Mouse (Mus musculus) midbrain, embryonic 15.5 days (tissue): ENCODE results near the gene Bcr. TPM values are rescaled to one million over a fixed set of nuclear protein-coding genes. Genes with fewer than 3 reads are reported as not detected.

ENCODE experiments used
- ATAC-seq: fragments of 200-750 bp; cut with Nextera tagmentation; replicated peaks from 2 replicates; pipeline ENCODE4 v1.8.0; 2017; ENCODE audit warnings: moderate TSS enrichment
- H3K27ac ChIP-seq: fragments of 300-500 bp; sonication (generic); 2 replicates; pipeline ENCODE4 v1.5.1; 2015; ENCODE audit warnings: mild to moderate bottlenecking, inconsistent platforms
- H3K27me3 ChIP-seq: fragments of 300-500 bp; sonication (generic); replicated peaks from 2 replicates; pipeline ENCODE4 v1.6.1; 2015; ENCODE audit warnings: inconsistent platforms
- H3K36me3 ChIP-seq: fragments of 300-500 bp; sonication (generic); replicated peaks from 2 replicates; pipeline ENCODE4 v1.6.1; 2015; ENCODE audit warnings: inconsistent platforms
- H3K4me1 ChIP-seq: fragments of 300-500 bp; sonication (generic); 2 replicates; pipeline ENCODE4 v1.6.1; 2015; ENCODE audit warnings: inconsistent platforms
- H3K4me2 ChIP-seq: fragments of 300-500 bp; sonication (generic); 2 replicates; pipeline ENCODE4 v1.6.1; 2015; ENCODE audit warnings: inconsistent platforms, mild to moderate bottlenecking, moderate library complexity
- H3K4me3 ChIP-seq: fragments of 300-500 bp; sonication (generic); 2 replicates; pipeline ENCODE4 v1.5.1; 2015; ENCODE audit warnings: mild to moderate bottlenecking, inconsistent platforms
- H3K9ac ChIP-seq: fragments of 300-500 bp; sonication (generic); 2 replicates; pipeline ENCODE4 v1.6.1; 2015; ENCODE audit warnings: mild to moderate bottlenecking, inconsistent platforms
- H3K9me3 ChIP-seq: fragments of 300-500 bp; sonication (generic); 2 replicates; pipeline ENCODE4 v1.6.1; 2016; ENCODE audit warnings: inconsistent platforms
- WGBS: fragments of 180-500 bp; shearing (Covaris S2); methylation state at CpG from one replicate; pipeline ENCODE4 v1.1.7; 2015; ENCODE audit warnings: mixed read lengths; 5-methylcytosine and 5-hydroxymethylcytosine counted together
- polyA plus RNA-seq: library from polyadenylated mRNA; unstranded; fragments of >200 nt; fragmentation: Nextera tagmentation; extraction: Ambion mirVana; gene quantifications from 2 replicates; pipeline ENCODE4 v1.2.1, GENCODE M21; 2015

The Bcr gene
- polyA plus RNA-seq, 1 experiment from 2014 or later: 19.2 TPM

- WGBS: 73% methylated on average over 11 of the region's 11 CpGs
- H3K27me3 ChIP-seq: no peaks in the 10 kb centered on the region
- no peak overlapping the region for H3K27ac ChIP-seq
- H3K36me3 ChIP-seq: no peaks in the 10 kb centered on the region
- no peak overlapping the region for H3K4me2 ChIP-seq
- no peak for ATAC-seq
- no peak overlapping the region for H3K4me3 ChIP-seq
- H3K9ac ChIP-seq: no peak overlapping the region
- no peaks in the 10 kb centered on the region for H3K9me3 ChIP-seq
- peaks cover 39% of the 10 kb centered on the region for H3K4me1 ChIP-seq
These were observed 10.0 kb downstream of the Bcr start for GRCm38 (mm10) chr10:75070281-75070976.

GRCm38 (mm10) chr10:75075665-75076064 lies 15.3 kb downstream of the Bcr start:
- WGBS: 83% methylated on average over 5 of the region's 5 CpGs
- no peak for ATAC-seq
- H3K9ac ChIP-seq: no peak overlapping the region
- H3K4me1 ChIP-seq: peaks cover 13% of the 10 kb centered on the region
- no peak overlapping the region for H3K4me3 ChIP-seq
- H3K4me2 ChIP-seq: no peak overlapping the region
- no peaks in the 10 kb centered on the region for H3K27me3 ChIP-seq
- H3K9me3 ChIP-seq: no peaks in the 10 kb centered on the region
- no peak overlapping the region for H3K27ac ChIP-seq
- no peaks in the 10 kb centered on the region for H3K36me3 ChIP-seq

- ATAC-seq: no peak
- no peak overlapping the region for H3K9ac ChIP-seq
- 88% methylated on average over 14 of the region's 14 CpGs for WGBS
- no peaks in the 10 kb centered on the region for H3K9me3 ChIP-seq
- H3K4me3 ChIP-seq: no peak overlapping the region
- no peaks in the 10 kb centered on the region for H3K27me3 ChIP-seq
- H3K36me3 ChIP-seq: no peaks in the 10 kb centered on the region
- no peak overlapping the region for H3K4me2 ChIP-seq
- peaks cover 4% of the 10 kb centered on the region; the same call in 1 of the 2 replicates for H3K4me1 ChIP-seq
- no peak overlapping the region for H3K27ac ChIP-seq
These were observed 18.1 kb downstream of the Bcr start for GRCm38 (mm10) chr10:75078174-75079128.

GRCm38 (mm10) chr10:75085330-75085729 lies 24.9 kb downstream of the Bcr start:
- Histone ChIP-seq H3K27ac (no peak overlapping the region), H3K4me1 (no peaks in the 10 kb centered on the region)
- ATAC-seq: no peak

GRCm38 (mm10) chr10:75088471-75088870 lies 28.1 kb downstream of the Bcr start:
- no peaks in the 10 kb centered on the region for H3K36me3 ChIP-seq
- H3K27ac ChIP-seq: no peak overlapping the region
- H3K4me1 ChIP-seq: peaks cover 10% of the 10 kb centered on the region
- no peak overlapping the region for H3K4me2 ChIP-seq
- no peak for ATAC-seq
- no peak overlapping the region for H3K9ac ChIP-seq
- no peaks in the 10 kb centered on the region for H3K9me3 ChIP-seq
- no peak overlapping the region for H3K4me3 ChIP-seq
- WGBS: 88% methylated on average over 4 of the region's 4 CpGs
- no peaks in the 10 kb centered on the region for H3K27me3 ChIP-seq

More at GRCm38 (mm10) chr10:75085330-75085729, 24.9 kb downstream of the Bcr start:
- Histone ChIP-seq H3K4me3 (no peak overlapping the region), H3K27me3 (no peaks in the 10 kb centered on the region), H3K9me3 (no peaks in the 10 kb centered on the region), H3K36me3 (no peaks in the 10 kb centered on the region), H3K9ac (no peak overlapping the region), H3K4me2 (no peak overlapping the region)
- 74% methylated on average over 1 of the region's 1 CpGs for WGBS

GRCm38 (mm10) chr10:75091478-75092152 lies 31.2 kb downstream of the Bcr start:
- no peak overlapping the region for H3K27ac ChIP-seq
- no peak overlapping the region for H3K9ac ChIP-seq
- ATAC-seq: no peak
- H3K36me3 ChIP-seq: no peaks in the 10 kb centered on the region
- 81% methylated on average over 10 of the region's 10 CpGs for WGBS
- no peaks in the 10 kb centered on the region for H3K27me3 ChIP-seq
- no peak overlapping the region for H3K4me3 ChIP-seq
- H3K4me1 ChIP-seq: peaks cover 14% of the 10 kb centered on the region
- H3K4me2 ChIP-seq: no peak overlapping the region
- no peaks in the 10 kb centered on the region for H3K9me3 ChIP-seq

- H3K36me3 ChIP-seq: no peaks in the 10 kb centered on the region
- no peaks in the 10 kb centered on the region for H3K27me3 ChIP-seq
- WGBS: 43% methylated on average over 22 of the region's 22 CpGs
- peaks cover 20% of the 10 kb centered on the region for H3K4me1 ChIP-seq
- no peak overlapping the region for H3K9ac ChIP-seq
- H3K9me3 ChIP-seq: no peaks in the 10 kb centered on the region
- ATAC-seq: peak; percentile 50; the same call in 1 of the 2 replicates
- peak overlapping the region; percentile 5; the same call in 1 of the 2 replicates for H3K4me2 ChIP-seq
- no peak overlapping the region for H3K4me3 ChIP-seq
- 0 out of 2 replicates have a peak overlapping the region, but pooled peaks have one; percentile 11 for H3K27ac ChIP-seq
These were observed 33.0 kb downstream of the Bcr start for GRCm38 (mm10) chr10:75093252-75093987.

GRCm38 (mm10) chr10:75094338-75094737 lies 33.9 kb downstream of the Bcr start:
- Histone ChIP-seq H3K4me2 (no peak overlapping the region), H3K36me3 (no peaks in the 10 kb centered on the region), H3K4me3 (no peak overlapping the region), H3K27me3 (no peaks in the 10 kb centered on the region), H3K4me1 (peaks cover 29% of the 10 kb centered on the region), H3K9me3 (no peaks in the 10 kb centered on the region), H3K9ac (no peak overlapping the region), H3K27ac (no peak overlapping the region)
- WGBS: 100% methylated on average over 1 of the region's 1 CpGs
- no peak for ATAC-seq

GRCm38 (mm10) chr10:75095216-75095615 lies 34.8 kb downstream of the Bcr start:
- 96% methylated on average over 7 of the region's 7 CpGs for whole genome bisulfite sequencing
- H3K27ac ChIP-seq: no peak overlapping the region
- H3K4me1 ChIP-seq: peaks cover 33% of the 10 kb centered on the region
- H3K4me3 ChIP-seq: no peak overlapping the region
- no peaks in the 10 kb centered on the region for H3K27me3 ChIP-seq
- no peak overlapping the region for H3K9ac ChIP-seq
- H3K4me2 ChIP-seq: no peak overlapping the region
- no peak for ATAC-seq
- no peaks in the 10 kb centered on the region for H3K36me3 ChIP-seq
- H3K9me3 ChIP-seq: no peaks in the 10 kb centered on the region

GRCm38 (mm10) chr10:75098446-75099183 lies 38.2 kb downstream of the Bcr start:
- no peak overlapping the region for H3K4me3 ChIP-seq
- H3K9me3 ChIP-seq: no peaks in the 10 kb centered on the region
- peak overlapping the region; percentile 45; the same call in 1 of the 2 replicates for H3K27ac ChIP-seq
- ATAC-seq: peak; percentile 34; the same call in 1 of the 2 replicates
- peaks cover 37% of the 10 kb centered on the region for H3K4me1 ChIP-seq
- no peak overlapping the region for H3K9ac ChIP-seq
- WGBS: 35% methylated on average over 10 of the region's 10 CpGs
- H3K27me3 ChIP-seq: no peaks in the 10 kb centered on the region
- no peak overlapping the region for H3K4me2 ChIP-seq
- no peaks in the 10 kb centered on the region for H3K36me3 ChIP-seq

- Histone ChIP-seq H3K9me3 (no peaks in the 10 kb centered on the region), H3K4me2 (no peak overlapping the region), H3K36me3 (no peaks in the 10 kb centered on the region), H3K9ac (no peak overlapping the region), H3K4me1 (peaks cover 48% of the 10 kb centered on the region), H3K27me3 (no peaks in the 10 kb centered on the region), H3K27ac (peak overlapping the region; percentile 3; the same call in 1 of the 2 replicates), H3K4me3 (no peak overlapping the region)
- ATAC-seq: no peak; the same call in 1 of the 2 replicates
- 43% methylated on average over 7 of the region's 7 CpGs for WGBS
These were observed 39.9 kb downstream of the Bcr start for GRCm38 (mm10) chr10:75100298-75100697.
